24 mouse cellular contexts compared by ENCODE assay signal in the genomic region with DNA sequence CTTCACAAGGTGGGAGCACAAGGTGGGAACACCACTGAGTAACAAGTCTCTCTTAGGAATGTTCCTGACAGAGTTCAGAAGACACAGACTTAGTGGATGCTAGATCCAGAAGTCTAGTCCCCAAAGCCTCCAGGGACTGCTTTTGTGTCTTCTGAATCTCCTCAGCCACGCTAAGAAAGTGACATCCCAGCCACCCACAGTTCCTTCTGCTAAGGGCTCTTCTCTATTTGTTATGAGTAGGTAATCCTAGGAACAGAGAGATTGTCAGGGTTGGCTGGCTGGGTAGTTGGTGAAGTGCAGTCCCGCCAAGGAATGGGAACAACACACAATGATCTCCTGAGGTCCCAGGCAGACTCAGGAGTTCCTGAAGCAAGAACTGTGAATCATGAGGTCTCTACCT.
DNase-seq lines count a peak whose midpoint lies in the region; ATAC-seq lines count a peak whose summit lies in the region.
"Had no signal": no experiment of that assay in that cellular context is flagged by ENCODE, and none has a peak within 500 bp of the region (broad histone marks: within the 10 kb centered on the region; RNA-seq: fewer than 3 reads in every experiment).

No protein-coding gene starts in this region.

- no peaks in the 10 kb centered on the region for H3K27me3 ChIP-seq in hindbrain, embryonic 13.5 days
- no peaks in the 10 kb centered on the region for H3K27me3 ChIP-seq in hindbrain, embryonic 14.5 days (ENCODE audit: control insufficient read depth, insufficient read depth, low read length)
- H3K27me3 ChIP-seq in neural tube, embryonic 14.5 days (ENCODE audit: control insufficient read depth, insufficient read depth, low read length) = no peaks in the 10 kb centered on the region
- H3K27me3 ChIP-seq in neural tube, embryonic 15.5 days (replicated peaks) = no peaks in the 10 kb centered on the region
- H3K27me3 ChIP-seq: heart, embryonic 12.5 days; heart, embryonic 15.5 days; hindbrain, embryonic 15.5 days had no signal

- peaks cover 47% of the 10 kb centered on the region for H3K4me1 ChIP-seq in hindbrain, embryonic 13.5 days (replicated peaks)
- H3K4me1 ChIP-seq in hindbrain, embryonic 14.5 days (replicated peaks; ENCODE audit: control insufficient read depth, insufficient read depth, low read length) = peaks cover 20% of the 10 kb centered on the region
- peaks cover 18% of the 10 kb centered on the region; the same call in 1 of the 2 replicates for H3K4me1 ChIP-seq in neural tube, embryonic 14.5 days (ENCODE audit: control insufficient read depth, insufficient read depth, low read length)
- H3K4me1 ChIP-seq in neural tube, embryonic 15.5 days = peaks cover 51% of the 10 kb centered on the region

- H3K36me3 ChIP-seq in hindbrain, embryonic 13.5 days = no peaks in the 10 kb centered on the region
- H3K36me3 ChIP-seq in hindbrain, embryonic 14.5 days (replicated peaks; ENCODE audit: control insufficient read depth, insufficient read depth) = no peaks in the 10 kb centered on the region
- H3K36me3 ChIP-seq in neural tube, embryonic 14.5 days (ENCODE audit: control insufficient read depth, insufficient read depth, low read length) = no peaks in the 10 kb centered on the region
- H3K36me3 ChIP-seq in neural tube, embryonic 15.5 days = no peaks in the 10 kb centered on the region
- H3K36me3 ChIP-seq: heart, embryonic 12.5 days; heart, embryonic 15.5 days; hindbrain, embryonic 10.5 days; hindbrain, embryonic 15.5 days had no signal

- no peak overlapping the region for H3K4me3 ChIP-seq in hindbrain, embryonic 13.5 days
- no peak overlapping the region for H3K4me3 ChIP-seq in hindbrain, embryonic 14.5 days (replicated peaks; ENCODE audit: low read length)
- H3K4me3 ChIP-seq in neural tube, embryonic 14.5 days (ENCODE audit: low read depth, low read length) = no peak overlapping the region
- H3K4me3 ChIP-seq in neural tube, embryonic 15.5 days (replicated peaks) = no peak overlapping the region
- H3K4me3 ChIP-seq: gastrocnemius, adult 2 months; heart, embryonic 12.5 days; heart, embryonic 15.5 days; hindbrain, embryonic 10.5 days; hindbrain, embryonic 15.5 days had no signal

- no peak overlapping the region for H3K4me2 ChIP-seq in hindbrain, embryonic 13.5 days
- H3K4me2 ChIP-seq in hindbrain, embryonic 14.5 days (replicated peaks) = no peak overlapping the region
- H3K4me2 ChIP-seq in neural tube, embryonic 14.5 days (ENCODE audit: low read depth, low read length) = no peak overlapping the region
- no peak overlapping the region for H3K4me2 ChIP-seq in neural tube, embryonic 15.5 days
- H3K4me2 ChIP-seq: heart, embryonic 12.5 days; heart, embryonic 15.5 days; hindbrain, embryonic 15.5 days had no signal

- 70% methylated on average over 2 of the region's 2 CpGs for WGBS in hindbrain, embryonic 13.5 days
- WGBS in hindbrain, embryonic 14.5 days = 85% methylated on average over 2 of the region's 2 CpGs
- WGBS in neural tube, embryonic 14.5 days = 89% methylated on average over 2 of the region's 2 CpGs
- WGBS in neural tube, embryonic 15.5 days = 73% methylated on average over 2 of the region's 2 CpGs

- H3K9me3 ChIP-seq in hindbrain, embryonic 13.5 days = no peaks in the 10 kb centered on the region
- H3K9me3 ChIP-seq in hindbrain, embryonic 14.5 days (ENCODE audit: control insufficient read depth, low read length) = no peaks in the 10 kb centered on the region
- no peaks in the 10 kb centered on the region for H3K9me3 ChIP-seq in neural tube, embryonic 14.5 days (ENCODE audit: control insufficient read depth, low read length)
- no peaks in the 10 kb centered on the region for H3K9me3 ChIP-seq in neural tube, embryonic 15.5 days (replicated peaks)
- H3K9me3 ChIP-seq: heart, embryonic 12.5 days; heart, embryonic 15.5 days; hindbrain, embryonic 10.5 days; hindbrain, embryonic 15.5 days had no signal

- no peak for DNase-seq in hindbrain, embryonic 14.5 days (ENCODE audit: low spot score)
- DNase-seq in neural tube, embryonic 10.5 days (ENCODE audit: extremely low spot score, low spot score) = no peak
- DNase-seq in layer of hippocampus, postnatal 14 days (ENCODE audit: low spot score in 2 of 2) = no peak
- DNase-seq: adrenal gland, adult 2 months; adrenal gland, postnatal 14 days; cerebellum, adult 11-12 months; cerebellum, adult 8-10 months; cerebellum, postnatal 10 days; cerebellum, postnatal 36 days; embryo, embryonic 11 days; gastrocnemius, adult 2 months; gastrocnemius, postnatal 14 days; heart, adult 18-20 months; heart, postnatal 10 days; heart, postnatal 36 days had no signal

- no peak for ATAC-seq in hindbrain, embryonic 13.5 days (ENCODE audit: low FRiP score)
- ATAC-seq in hindbrain, embryonic 14.5 days (ENCODE audit: low FRiP score) = no peak
- ATAC-seq in neural tube, embryonic 14.5 days (ENCODE audit: low read depth) = no peak
- ATAC-seq in neural tube, embryonic 15.5 days (ENCODE audit: low FRiP score) = no peak
- ATAC-seq: CD4-positive, CD25-positive, alpha-beta regulatory T cell, adult 4 months; forebrain, embryonic 14.5 days had no signal

- H3K9ac ChIP-seq in hindbrain, embryonic 13.5 days = no peak overlapping the region
- H3K9ac ChIP-seq in hindbrain, embryonic 14.5 days = no peak overlapping the region
- no peak overlapping the region for H3K9ac ChIP-seq in neural tube, embryonic 14.5 days (replicated peaks; ENCODE audit: low read depth, low read length)
- H3K9ac ChIP-seq in neural tube, embryonic 15.5 days (replicated peaks) = no peak overlapping the region
- H3K9ac ChIP-seq: heart, embryonic 12.5 days; heart, embryonic 15.5 days; hindbrain, embryonic 15.5 days had no signal

- peak overlapping the region; percentile 60; the same call in 1 of the 2 replicates for H3K27ac ChIP-seq in hindbrain, embryonic 13.5 days
- no peak overlapping the region for H3K27ac ChIP-seq in hindbrain, embryonic 14.5 days
- peak overlapping the region; percentile 31; the same call in 1 of the 2 replicates for H3K27ac ChIP-seq in neural tube, embryonic 14.5 days (ENCODE audit: low read depth, low read length)
- H3K27ac ChIP-seq in neural tube, embryonic 15.5 days (replicated peaks) = peak overlapping the region; percentile 61; the same call in 1 of the 2 replicates
- H3K27ac ChIP-seq: gastrocnemius, adult 2 months; heart, embryonic 15.5 days; hindbrain, embryonic 15.5 days had no signal
